Mouse (Mus musculus) stomach, embryonic 14.5 days (tissue): Measurements from ENCODE around the gene Obp2b. TPM values are rescaled to one million over a fixed set of nuclear protein-coding genes. Genes with fewer than 3 reads are reported as not detected.

Experiments
- ATAC-seq: fragments of 200-750 bp; cut with Nextera tagmentation; 2 replicates; pipeline ENCODE4 v1.8.0; 2017; ENCODE audit warnings: low read depth, moderate TSS enrichment; ENCODE audit not compliant: insufficient number of reproducible peaks, insufficient read depth, low FRiP score
- H3K27ac ChIP-seq: fragments of 300-500 bp; sonication (generic); 2 replicates; pipeline ENCODE4 v1.5.1; 2014; ENCODE audit warnings: mild to moderate bottlenecking, low read length, moderate library complexity, mixed read lengths
- H3K27me3 ChIP-seq: fragments of 300-500 bp; sonication (generic); 2 replicates; pipeline ENCODE4 v1.6.1; 2014; ENCODE audit warnings: low read length, control low read depth, mixed read lengths; ENCODE audit not compliant: control insufficient read depth, insufficient read depth
- H3K36me3 ChIP-seq: fragments of 300-500 bp; sonication (generic); 2 replicates; pipeline ENCODE4 v1.6.1; 2014; ENCODE audit warnings: mild to moderate bottlenecking, control low read depth, low read length, moderate library complexity, mixed read lengths; ENCODE audit not compliant: control insufficient read depth, insufficient read depth
- H3K4me1 ChIP-seq: fragments of 300-500 bp; sonication (generic); 2 replicates; pipeline ENCODE4 v1.6.1; 2014; ENCODE audit warnings: low read length, control low read depth, mixed read lengths; ENCODE audit not compliant: control insufficient read depth, insufficient read depth
- H3K4me2 ChIP-seq: fragments of 300-500 bp; sonication (generic); replicated peaks from 2 replicates; pipeline ENCODE4 v1.6.1; 2014; ENCODE audit warnings: low read depth, low read length, control low read depth
- H3K4me3 ChIP-seq: fragments of 300-500 bp; sonication (generic); 2 replicates; pipeline ENCODE4 v1.5.1; 2014; ENCODE audit warnings: low read depth, low read length, control low read depth
- H3K9ac ChIP-seq: fragments of 300-500 bp; sonication (generic); replicated peaks from 2 replicates; pipeline ENCODE4 v1.6.1; 2014; ENCODE audit warnings: low read depth, mild to moderate bottlenecking, control low read depth, low read length, moderate library complexity, mixed read lengths
- H3K9me3 ChIP-seq: fragments of 300-500 bp; sonication (generic); 2 replicates; pipeline ENCODE4 v1.6.1; 2016; ENCODE audit warnings: low read depth, low read length, control low read depth; ENCODE audit not compliant: control insufficient read depth
- WGBS: fragments of 180-500 bp; shearing (Covaris S2); extraction: QIAGEN DNeasy Blood & Tissue Kit; methylation state at CpG from one replicate; pipeline ENCODE4 v1.1.7; 2014; 5-methylcytosine and 5-hydroxymethylcytosine counted together
- polyA plus RNA-seq: library from polyadenylated mRNA; unstranded; fragments of >200 nt; fragmentation: Nextera tagmentation; extraction: Ambion mirVana; gene quantifications from 2 replicates; pipeline ENCODE4 v1.2.1, GENCODE M21; 2014

The Obp2b gene
- polyA plus RNA-seq, 1 experiment from 2014 or later: not detected

DNA sequence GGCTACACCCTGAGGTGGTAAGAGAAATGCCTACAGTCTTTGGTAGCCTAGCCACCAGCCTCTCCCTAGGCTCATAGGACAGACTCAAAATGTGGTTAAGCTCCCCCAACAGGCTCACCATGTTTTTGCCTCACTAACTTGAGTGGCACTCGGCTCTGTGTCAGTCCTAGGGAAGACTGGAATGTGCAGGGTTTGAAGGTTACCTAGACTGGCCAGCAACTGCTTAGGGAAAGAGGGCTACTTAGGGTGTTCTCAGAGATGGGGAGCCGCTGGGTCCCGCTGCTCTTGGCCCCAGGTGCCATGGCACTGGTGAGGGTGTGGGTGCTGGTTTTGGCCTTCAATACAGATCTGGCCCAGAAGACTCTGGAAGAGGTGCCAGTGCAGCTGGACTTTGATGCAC, 45.1 kb downstream of the Obp2b start, which contains the start of gene Gm13539:
Gene Gm13539 (plus strand): TSS at position 301 of the 400 bp plus-strand sequence.
- H3K4me3 ChIP-seq: no peak within 1 kb of the TSS
- no peak within 1 kb of the TSS for H3K27ac ChIP-seq
- H3K4me1 ChIP-seq: peaks cover 7% of the 10 kb centered on the region; the same call in 1 of the 2 replicates
- no peaks in the 10 kb centered on the region for H3K9me3 ChIP-seq
- H3K27me3 ChIP-seq: no peaks in the 10 kb centered on the region
- no peak within 1 kb of the TSS for H3K4me2 ChIP-seq
- H3K9ac ChIP-seq: no peak within 1 kb of the TSS
- no peaks in the 10 kb centered on the region for H3K36me3 ChIP-seq
- WGBS: 88% methylated on average over 3 of the region's 3 CpGs
- ATAC-seq: no peak

DNA sequence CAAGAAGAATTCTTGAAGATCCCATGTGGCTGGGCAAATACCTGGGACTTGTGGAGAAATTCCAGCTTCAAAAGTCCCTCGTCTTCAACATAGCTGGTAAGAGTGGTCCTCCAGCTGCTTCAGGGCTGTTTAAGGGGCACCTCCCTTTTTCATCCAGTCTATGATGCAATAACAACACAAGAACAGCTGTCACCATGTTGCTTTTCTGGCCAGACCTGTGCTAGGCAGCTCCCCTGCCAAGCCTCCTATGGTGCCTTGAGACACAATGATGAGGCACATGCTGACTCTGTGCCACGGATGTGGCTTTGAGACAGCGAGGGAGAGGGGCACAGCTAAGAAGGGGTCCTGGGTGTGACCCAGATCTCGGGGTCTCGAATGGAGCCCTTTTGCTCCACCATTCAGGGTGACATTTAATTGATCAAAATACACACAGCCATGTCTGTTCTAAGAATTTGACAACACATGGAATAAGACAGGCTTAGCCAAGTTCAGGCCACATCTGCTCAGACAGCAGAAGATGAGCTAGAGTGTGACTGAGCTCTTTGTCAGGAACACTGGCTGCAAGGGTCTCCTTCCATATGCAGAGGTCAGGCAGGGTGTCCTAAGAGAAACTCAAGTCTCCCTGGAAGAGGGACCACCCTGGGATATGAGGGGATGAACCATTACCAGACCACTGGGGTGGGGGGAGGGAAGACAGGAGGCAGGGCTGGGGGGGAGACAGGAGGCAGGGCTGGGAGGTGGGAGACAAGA, 48.9 kb downstream of the Obp2b start:
- no peak overlapping the region for H3K4me2 ChIP-seq
- no peak overlapping the region for H3K27ac ChIP-seq
- H3K4me1 ChIP-seq: peaks cover 7% of the 10 kb centered on the region; the same call in 1 of the 2 replicates
- 59% methylated on average over 5 of the region's 5 CpGs for WGBS
- H3K9ac ChIP-seq: no peak overlapping the region
- no peaks in the 10 kb centered on the region for H3K9me3 ChIP-seq
- H3K36me3 ChIP-seq: no peaks in the 10 kb centered on the region
- no peaks in the 10 kb centered on the region for H3K27me3 ChIP-seq
- H3K4me3 ChIP-seq: no peak overlapping the region
- ATAC-seq: no peak

DNA sequence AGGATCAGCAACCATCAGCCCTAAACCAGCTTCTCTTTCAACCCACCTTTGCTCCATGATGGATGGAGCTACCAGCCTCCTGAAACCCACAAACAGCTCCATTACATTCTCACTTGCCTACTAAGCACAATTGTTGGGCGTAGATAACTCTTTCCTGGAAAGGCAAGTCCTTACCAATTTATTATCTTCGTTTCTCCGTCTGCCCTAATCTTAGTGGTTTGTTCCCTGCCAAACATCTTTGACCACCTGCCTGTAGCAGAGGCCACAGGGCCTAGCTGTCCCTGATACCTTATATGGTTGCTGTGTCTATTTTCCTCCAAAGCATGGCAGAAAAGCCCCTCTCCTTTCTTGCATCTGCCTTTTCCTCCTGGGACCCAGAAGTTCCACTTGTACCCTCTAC, 52.3 kb downstream of the Obp2b start:
- 76% methylated on average over 3 of the region's 3 CpGs for WGBS
- Histone ChIP-seq H3K27ac (no peak overlapping the region), H3K4me3 (no peak overlapping the region), H3K9ac (no peak overlapping the region), H3K27me3 (no peaks in the 10 kb centered on the region), H3K9me3 (no peaks in the 10 kb centered on the region), H3K4me2 (no peak overlapping the region), H3K36me3 (no peaks in the 10 kb centered on the region), H3K4me1 (peaks cover 7% of the 10 kb centered on the region; the same call in 1 of the 2 replicates)
- no peak for ATAC-seq

Other genes with a start within 250 kb of the Obp2b start
- gene Lcn12, start 243.1 kb upstream of the Obp2b start, polyA plus RNA-seq: not detected in 2 replicates
- 77.5 and 79.3 TPM in 2 replicates for gene Fbxw5, start 236.3 kb upstream of the Obp2b start, polyA plus RNA-seq
- gene C8g, start 235.3 kb upstream of the Obp2b start, polyA plus RNA-seq: 4.8 and 7.4 TPM in 2 replicates
- gene Traf2, start 190.1 kb upstream of the Obp2b start, polyA plus RNA-seq: 30.5 and 33.2 TPM in 2 replicates
- gene Edf1, start 179.2 kb upstream of the Obp2b start, polyA plus RNA-seq: 342 and 346 TPM in 2 replicates
- gene Mamdc4, start 162.2 kb upstream of the Obp2b start, polyA plus RNA-seq: 3.6 and 5.5 TPM in 2 replicates
- gene Phpt1, start 161.8 kb upstream of the Obp2b start, polyA plus RNA-seq: 225 and 231 TPM in 2 replicates
- 0.70 and 1.3 TPM in 2 replicates for gene Ajm1, start 155.3 kb upstream of the Obp2b start, polyA plus RNA-seq
- gene Rabl6, start 128.5 kb upstream of the Obp2b start, polyA plus RNA-seq: 67.2 and 69.0 TPM in 2 replicates
- gene Ccdc183, start 119.3 kb upstream of the Obp2b start, polyA plus RNA-seq: 0.19 and 0.24 TPM in 2 replicates
- gene Tmem141, start 115.0 kb upstream of the Obp2b start, polyA plus RNA-seq: 25.5 and 26.3 TPM in 2 replicates
- gene Fcna, start 109.0 kb upstream of the Obp2b start, polyA plus RNA-seq: 0.98 and 1.4 TPM in 2 replicates
- gene Lcn8, start 83.9 kb upstream of the Obp2b start, polyA plus RNA-seq: not detected in 2 replicates
- not detected in 2 replicates for gene Lcn5, start 79.1 kb upstream of the Obp2b start, polyA plus RNA-seq
- gene Lcn6, start 60.2 kb upstream of the Obp2b start, polyA plus RNA-seq: not detected in 2 replicates
- gene Lcn10, start 54.3 kb upstream of the Obp2b start, polyA plus RNA-seq: not detected in 2 replicates
- gene Obp2a, start 37.0 kb upstream of the Obp2b start, polyA plus RNA-seq: not detected in 2 replicates
- 72.0 and 74.9 TPM in 2 replicates for gene Bmyc, start 30.3 kb upstream of the Obp2b start, polyA plus RNA-seq
- not detected in 2 replicates for gene Lcn3, start 28.6 kb downstream of the Obp2b start, polyA plus RNA-seq
- gene Lcn11, start 40.0 kb downstream of the Obp2b start, polyA plus RNA-seq: not detected in 2 replicates
- not detected in 2 replicates for gene Gm13539, start 45.2 kb downstream of the Obp2b start, polyA plus RNA-seq
- gene Glt6d1, start 78.8 kb downstream of the Obp2b start, polyA plus RNA-seq: not detected in 2 replicates
- not detected in 2 replicates for gene Lcn9, start 86.1 kb downstream of the Obp2b start, polyA plus RNA-seq
- not detected in 2 replicates for gene Sohlh1, start 110.2 kb downstream of the Obp2b start, polyA plus RNA-seq
- gene Kcnt1, start 126.7 kb downstream of the Obp2b start, polyA plus RNA-seq: 0.59 and 0.80 TPM in 2 replicates
- 15.7 and 16.3 TPM in 2 replicates for gene Camsap1, start 246.3 kb downstream of the Obp2b start, polyA plus RNA-seq